Mouse (Mus musculus) urinary bladder, postnatal 4 days (tissue): Measurements from ENCODE around the gene Txnip.
A peak's percentile ranks its signal among the peaks of the same experiment; 100 is the strongest.

Experiments used
- DNase-seq, 2 experiments: peaks; one replicate each; pipeline ENCODE4 v3.0.0; 2021 to 2022; ENCODE audit warnings: low spot score in 2 of 2

Txnip gene

DNA sequence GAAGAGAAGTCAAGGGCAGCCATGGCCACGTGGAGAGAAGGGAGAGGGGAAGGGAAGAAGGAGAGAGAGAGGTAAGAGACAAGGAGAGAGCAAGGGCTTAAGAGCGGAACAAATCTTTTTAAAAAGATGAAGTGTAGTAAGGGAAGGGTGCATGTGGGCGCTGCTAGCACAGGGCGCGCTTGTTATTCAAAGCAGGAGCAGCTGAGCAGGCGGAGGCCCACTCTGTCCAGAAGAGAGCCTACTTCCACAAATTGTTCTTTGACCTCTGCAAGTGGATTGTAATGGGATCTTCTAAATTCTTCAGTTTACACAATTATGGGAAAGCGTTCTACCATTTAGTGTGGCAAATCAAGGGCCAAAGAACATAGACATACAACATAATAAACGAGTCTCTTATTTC, 10.8 kb downstream of the Txnip start:
- no peak for DNase-seq

DNA sequence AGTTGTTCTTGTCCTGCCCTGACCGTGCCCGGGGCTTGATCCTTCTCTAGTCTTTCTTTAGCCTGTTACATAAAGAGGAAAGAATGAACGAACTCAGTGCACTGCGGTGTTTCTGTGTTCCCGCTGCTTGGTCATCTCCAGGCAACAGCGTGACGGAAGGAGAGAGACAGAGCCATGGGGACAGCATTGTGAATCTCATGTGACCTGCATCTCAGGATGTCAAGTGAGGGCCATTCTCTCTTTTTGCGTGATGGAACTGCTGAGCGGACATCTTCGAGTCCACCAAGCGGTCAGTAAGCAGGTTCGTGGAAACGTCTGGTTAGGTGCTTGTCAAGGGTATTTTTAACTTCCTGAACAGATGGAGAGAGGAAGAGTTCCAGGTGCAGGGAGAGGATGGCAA, 11.7 kb downstream of the Txnip start:
- DNase-seq: no peak

DNA sequence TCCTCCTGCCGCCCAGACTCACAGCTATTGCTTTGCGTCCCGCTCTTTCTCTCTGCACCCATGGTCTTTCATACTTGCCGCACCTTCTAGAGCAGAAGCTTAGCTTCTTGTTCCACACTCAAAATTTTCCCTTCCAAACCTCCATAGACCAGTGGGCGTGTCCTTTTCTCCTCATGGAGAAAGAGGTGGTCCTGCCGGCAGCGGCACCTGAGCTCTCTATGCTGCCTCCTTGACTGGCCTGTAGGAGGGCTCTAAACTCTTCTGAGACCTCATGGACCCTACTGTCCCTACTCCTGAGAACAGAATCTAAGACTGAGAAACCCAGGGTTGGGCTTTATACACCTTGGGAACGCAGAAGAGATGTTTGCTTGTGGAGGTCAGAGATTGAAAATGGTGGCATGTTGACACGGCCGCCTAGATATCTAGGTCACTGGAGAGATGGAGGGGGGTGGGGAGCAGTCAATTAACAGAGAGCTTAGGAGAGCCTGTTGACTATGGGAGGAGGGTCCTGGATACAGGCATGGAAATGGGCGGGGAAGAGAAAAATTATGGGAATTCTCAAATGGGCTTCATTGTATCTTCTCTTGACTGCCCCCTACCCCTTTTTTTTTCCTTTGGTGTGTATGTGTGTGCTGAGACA, 12.3 kb downstream of the Txnip start:
- DNase-seq: no peak

DNA sequence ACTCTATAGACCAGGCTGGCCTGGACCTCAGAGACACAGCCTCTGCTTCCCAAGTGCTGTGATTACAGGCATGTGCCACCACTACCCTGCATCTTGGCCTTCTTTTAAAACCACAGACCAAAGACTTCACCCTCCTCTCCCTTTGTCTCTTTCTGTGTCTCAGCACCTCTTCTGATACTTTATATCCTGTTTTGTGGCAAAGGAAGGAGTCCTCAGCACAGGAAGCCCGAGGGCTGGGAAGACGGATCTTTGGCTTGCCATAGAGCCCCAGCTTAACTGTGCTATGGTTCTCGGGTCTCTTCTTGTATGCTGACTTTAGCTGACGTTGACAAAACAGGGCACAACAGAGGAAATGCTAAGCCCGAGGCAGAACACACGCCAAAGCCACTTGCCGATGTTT, 12.9 kb downstream of the Txnip start:
- DNase-seq: no peak

DNA sequence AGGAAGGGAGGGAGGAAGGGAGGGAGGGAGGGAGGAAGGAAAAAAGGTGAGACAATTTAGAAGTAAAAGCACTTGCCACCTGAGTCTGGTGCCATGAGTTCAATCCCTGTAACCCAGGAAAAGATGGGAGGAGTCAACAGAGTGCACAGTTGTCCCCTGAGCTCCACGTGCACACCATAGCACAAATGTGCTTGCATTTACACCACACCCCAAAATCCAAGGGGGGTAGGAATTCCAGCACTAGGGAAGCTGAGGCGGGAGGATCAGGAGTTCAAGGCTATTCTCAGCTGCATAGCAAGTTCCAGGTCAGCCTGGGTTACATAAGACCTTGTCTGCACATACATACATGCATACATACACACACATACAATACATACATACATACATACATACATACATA, 13.6 kb downstream of the Txnip start:
- DNase-seq: no peak

DNA sequence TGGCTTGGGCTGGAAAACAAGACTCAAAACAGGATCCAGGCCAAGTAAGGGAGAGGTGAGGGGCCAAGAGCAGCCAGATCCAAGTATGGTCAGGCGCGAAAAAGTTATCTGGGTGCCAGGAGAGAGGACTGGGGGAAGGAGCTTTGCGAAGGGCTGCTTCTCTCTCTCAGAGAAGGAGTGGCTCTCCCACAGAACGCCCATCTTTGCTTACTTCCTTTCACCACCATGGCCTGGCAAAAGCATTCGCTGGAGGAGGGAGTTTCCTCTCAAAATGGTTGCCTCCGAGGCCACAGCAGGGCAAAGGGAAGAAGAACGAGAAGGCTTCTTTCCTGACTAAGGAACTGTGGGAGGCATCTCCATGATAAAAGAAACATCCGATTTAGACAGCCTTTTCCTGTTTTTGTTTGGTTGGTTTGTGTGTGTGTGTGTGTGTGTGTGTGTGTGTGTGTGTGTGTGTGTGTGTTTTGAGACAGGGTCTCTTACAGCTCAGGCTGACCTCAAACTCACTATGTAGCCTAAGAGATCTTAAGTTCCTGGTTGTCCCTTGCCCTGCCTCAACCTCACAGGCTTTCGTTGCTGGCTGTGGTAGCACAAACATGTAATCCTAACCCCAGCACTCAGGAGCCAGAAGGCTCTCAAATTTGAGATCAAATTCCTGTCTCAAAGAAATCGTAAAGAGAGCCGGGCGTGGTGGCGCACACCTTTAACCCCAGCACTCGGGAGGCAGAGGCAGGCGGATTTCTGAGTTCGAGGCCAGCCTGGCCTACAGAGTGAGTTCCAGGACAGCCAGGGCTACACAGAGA, 14.3 kb downstream of the Txnip start:
- no peak for DNase-seq

DNA sequence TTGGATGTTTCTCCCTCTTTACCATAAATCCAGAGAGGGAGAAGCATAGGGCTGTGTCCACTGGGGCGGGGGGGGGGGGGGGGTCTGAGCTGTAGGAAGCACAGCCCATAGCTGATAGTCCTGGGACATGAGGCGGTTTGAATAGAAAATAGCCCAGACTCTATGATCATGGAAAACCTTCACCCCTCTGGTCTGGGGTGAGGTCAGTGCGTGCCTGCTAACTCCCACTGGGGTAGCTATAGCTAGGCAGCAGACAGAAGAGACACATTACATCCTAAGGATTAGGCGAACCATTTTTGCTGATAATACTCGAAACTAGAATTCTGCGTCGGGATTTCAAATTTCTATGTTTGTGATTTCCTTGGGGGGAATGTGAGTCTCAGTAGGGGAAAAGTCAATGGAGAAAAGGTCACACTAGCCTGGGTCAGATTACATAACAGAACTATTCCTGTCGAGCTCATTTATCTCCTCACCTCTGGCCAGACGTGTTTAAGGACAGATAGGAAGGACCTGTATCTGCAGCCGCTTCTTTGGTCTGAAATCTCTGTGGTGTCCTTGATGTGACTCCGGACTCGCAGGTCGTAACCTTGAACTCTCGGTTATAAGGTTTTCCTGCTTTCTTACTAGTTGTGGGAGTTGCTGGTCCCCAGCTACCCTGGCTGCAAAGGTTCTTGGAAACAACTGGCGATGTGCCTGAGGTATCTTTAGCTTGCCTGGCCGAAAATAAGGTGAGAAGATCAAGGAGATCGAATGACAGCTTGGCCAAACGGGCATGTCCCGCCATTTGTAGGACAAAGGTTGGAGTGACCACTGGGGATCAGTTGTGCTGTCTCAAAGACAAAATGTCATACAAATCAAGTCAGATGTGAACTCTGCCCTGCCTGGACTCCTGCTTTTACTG, 16.1 kb downstream of the Txnip start:
- no peak for DNase-seq

DNA sequence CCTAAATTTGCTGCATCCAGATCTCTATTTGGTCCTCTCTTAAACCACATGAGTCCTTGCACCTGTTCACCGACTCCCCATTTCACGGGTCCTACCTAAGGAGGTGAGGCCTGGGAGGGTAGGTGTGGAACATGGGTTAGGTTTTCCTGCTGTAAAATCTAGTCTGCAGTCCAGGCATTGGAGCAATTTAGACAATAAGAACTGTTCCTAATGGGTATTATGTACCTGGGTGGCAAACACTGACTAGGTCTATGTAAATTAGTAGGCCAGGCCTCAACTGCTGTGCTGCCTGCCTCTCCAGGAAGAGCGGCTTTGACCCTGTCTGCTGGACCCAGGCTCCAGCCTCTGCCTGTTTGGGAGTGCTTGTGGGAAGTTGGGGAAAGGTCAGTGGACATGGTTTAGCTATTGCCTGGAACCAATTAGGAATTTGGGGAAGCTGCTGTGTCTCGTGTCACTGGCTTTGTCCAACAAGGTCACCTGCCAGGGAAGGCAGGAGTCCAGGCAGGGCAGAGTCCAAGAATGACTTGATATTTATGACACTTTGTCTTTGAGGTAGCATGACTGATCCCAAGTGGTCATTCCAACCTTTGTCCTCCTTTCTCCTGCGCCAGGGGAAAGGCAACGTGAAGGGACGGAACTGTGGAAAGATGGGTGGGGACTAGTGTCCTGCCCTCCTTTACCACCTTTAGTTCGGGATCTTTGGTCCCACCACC, 17.7 kb downstream of the Txnip start:
- no peak for DNase-seq

DNA sequence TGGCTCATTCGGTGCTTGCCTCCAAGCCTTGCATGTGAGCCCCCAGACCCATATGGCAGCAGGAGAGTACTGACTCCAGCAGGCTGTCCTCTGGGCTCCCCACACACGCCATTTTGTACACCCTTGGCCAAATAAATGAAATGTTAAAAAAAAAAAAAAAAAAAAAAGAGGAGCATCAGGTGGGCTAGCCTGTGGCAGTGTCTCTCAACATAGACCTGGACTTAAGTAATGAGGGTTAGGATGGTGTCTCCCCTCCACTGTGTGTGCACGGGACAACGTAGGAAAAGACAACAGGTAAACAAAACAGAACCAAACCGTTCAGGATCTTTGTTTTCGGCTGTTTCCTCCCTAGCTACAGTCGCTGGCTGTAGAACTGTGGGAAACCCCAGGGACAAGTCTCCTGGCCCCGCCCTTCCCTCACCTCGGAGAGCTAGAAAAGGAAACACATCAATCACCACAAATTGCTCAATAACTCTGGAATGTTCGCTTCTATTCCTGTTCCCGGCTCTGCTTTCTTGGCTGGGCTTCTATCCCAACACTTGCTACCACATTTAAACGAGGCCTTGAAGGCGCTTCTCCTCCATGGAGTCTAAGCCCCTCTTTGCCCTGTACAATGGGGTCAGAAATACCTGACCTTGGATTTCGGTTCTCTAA, 18.4 kb downstream of the Txnip start:
- peak in 1 of 2 experiments; percentile 60 for DNase-seq

DNA sequence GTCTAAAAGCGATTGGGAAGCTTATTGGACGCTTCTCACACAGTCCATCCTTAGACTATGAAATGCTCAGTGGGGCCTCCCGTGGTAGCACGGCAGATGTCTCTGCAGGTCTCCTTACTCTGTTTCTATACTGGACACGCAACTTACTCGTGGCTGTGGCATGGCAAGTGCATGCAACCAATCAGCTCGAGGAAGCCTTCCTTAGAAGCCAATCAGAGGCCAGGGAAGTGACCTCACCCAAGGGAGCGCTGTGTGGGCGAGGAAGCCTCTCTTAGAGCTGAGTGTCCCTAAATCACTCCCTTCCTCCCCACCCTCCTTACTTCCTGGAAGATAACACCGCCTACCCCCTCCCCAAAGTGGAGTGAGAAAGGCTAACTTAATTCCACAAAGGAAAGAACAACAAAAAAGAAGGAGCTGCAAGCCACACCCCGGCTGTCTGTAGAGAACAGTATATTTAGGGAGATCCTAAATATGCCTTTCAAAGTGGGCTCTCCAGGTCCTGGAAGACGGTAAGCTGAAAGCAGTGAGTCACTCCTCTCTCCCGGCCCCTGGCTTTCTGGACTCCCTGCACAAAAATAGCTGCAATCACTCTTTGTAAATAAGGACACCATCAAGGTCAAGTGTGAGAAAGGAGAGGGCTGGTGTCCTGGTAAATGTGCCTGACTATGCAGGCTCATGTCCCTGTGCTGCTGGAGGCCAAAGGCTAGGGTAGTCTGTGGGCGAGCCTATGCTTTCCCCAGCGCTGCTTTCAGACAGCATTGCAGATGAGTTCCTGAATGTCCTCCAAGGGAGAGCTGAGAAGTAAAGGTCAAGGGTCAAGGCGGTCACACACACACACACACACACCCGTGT, 19.2 kb downstream of the Txnip start, which contains the start of gene Gm16253:
Gene Gm16253, plus strand, starts transcription at position 295 of the 852 bp plus-strand sequence.
- peak; percentile 90 to 92 for DNase-seq

DNA sequence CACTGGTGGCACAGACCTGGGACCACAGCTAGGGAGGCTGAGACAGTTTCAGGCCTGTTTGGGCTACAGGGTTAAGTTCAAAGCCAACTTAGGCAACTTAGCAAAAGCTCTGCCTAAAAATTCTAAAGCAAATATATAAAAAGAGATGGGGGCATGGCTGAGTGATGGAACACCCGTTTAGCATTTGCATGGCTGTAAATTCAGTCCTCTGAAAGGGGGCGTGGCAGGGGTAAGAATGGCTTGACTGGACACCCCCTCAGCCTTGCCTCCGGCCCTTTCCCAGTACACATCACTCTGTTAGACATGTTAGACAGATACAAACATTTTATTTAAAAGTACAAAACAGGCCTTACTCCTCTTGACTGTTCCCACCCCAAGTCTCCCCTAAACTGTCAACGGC, 19.8 kb downstream of the Txnip start:
- DNase-seq: no peak

DNA sequence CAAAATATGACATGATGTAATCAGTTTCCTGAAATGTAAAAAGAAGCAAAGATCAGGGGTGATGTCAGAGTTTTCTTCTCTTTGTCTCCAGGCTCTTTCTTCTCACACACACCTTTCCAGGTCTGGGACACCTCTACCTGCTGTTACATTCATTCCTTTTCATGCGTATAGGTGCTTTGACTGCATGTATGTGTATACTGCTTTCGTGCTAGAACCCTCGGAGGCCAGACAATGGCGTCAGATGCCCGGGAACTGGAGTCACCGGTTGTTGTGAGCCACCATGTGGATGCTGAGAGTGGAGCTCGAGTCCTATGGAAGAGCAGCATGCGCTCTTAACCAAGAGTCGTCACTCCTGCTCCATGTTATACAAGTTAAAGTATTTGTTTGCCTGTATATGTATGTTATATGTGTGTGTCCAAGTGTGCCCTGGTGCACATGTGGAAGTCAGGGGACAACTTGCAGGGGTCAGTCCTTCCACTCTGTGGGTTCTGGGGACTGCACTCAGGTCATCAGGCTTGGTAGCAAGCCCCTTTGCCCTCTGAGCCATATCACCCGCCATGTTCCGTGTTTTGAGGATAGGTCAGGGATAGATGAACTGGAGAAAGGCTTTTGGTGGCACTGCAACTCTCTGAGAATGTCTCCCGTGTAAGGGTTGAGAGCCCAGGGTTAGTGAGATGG, 20.9 kb downstream of the Txnip start:
- DNase-seq: no peak

DNA sequence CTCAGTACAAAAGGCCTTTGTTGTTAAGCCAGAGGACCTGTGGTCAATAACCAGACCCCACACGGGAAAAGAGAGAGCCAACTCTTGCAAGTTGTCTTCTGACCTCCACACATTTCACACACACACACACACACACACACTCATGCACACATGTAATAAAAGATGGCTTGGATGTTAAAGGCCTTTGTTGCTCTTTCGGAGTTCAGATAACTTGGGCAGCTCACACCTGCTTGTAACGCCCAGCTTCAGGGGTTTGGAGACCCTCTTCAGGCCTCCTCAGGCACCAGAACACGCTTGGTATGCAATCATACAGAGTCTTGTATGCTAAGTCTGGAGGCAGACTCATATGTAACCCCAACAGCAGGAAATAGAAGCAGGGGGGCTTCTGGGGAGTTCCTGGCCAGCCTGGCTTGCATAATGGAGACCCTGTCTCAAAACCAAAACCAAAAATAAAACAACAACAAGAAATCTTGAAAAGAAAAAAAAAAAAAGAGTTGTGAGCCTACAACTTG, 21.5 kb downstream of the Txnip start:
- DNase-seq: no peak

DNA sequence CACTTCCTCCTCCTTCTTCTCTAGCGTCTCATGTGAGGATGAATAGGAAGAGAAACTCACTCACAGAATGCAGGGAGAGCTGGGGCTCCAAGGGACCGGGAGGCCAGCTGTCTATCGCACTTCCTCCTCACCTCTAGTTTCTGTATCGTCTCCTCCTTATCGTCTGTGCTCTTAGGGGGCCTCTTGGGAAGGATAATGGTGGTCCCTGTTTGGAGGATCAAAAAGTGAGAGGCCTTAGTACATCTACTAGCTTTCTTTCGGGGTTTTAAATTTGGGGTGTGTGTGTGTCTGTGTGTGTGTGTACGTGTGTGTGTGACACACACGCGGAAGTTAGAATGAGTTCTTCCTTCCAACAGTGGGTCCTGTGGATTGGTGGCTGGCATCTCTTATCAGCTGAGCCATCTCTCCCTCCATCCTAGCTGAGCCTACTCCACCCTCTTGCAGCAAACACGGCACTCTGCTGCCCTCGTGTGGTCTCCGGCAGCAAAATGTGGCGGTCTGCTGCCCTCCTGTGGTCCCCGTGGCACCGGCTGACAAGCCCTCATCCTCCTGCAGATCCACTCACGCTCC, 22.2 kb downstream of the Txnip start:
- peak; percentile 86 to 91 for DNase-seq

DNA sequence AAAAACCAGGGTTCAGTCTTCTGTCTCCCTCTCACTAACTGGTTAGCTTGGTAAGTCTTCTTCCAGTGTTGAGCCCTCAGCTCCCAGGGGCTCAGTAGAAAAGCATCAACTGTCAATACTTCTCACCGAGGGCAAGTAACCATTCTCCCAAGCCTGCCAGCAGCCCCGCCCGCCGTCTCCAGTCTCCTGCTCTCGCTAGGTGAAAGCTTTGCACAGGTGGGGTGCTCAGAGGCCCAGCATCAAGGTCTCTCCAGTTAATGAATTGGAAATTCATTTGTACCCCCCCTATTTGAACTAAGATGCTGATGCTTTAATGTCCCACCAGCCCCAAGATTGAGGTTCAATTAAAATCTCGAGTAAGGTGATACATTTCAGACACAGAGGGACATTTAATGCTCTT, 23.4 kb downstream of the Txnip start:
- DNase-seq: no peak

DNA sequence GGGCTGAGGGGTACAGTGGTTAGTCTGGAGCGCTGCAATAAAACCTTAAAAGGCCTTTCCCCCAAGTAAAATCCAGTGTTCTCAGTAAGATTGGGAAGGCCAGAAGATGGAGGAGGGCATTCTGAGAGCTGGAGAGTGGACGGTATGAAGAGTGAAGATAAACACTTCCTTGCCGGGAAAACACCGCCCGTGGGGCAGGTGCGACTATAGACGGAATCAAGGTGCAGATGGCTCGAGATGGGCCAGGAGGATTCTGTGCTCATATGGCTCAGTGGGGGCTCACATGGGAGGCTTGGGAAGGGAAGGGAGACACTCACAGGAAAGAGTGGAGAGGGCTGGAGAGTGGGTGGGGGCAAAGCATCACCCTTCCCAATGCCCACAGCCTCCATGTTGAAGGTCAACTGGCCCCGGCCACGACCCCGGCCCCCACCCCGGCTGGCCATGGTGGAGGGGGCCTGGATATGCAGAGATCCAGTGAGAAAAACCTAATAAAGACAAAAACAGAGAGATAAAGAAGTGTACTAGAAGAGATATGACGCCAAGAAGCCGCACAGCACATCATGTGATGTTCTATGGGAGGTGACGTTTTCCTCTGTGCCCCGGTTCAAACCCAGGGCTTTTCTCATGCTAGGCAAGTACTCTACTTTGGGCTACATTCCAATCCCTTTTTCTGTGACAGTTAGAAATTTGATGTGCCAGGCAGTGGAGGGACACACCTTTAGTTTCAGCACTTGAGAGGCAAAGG, 24.2 kb downstream of the Txnip start:
- no peak for DNase-seq

DNA sequence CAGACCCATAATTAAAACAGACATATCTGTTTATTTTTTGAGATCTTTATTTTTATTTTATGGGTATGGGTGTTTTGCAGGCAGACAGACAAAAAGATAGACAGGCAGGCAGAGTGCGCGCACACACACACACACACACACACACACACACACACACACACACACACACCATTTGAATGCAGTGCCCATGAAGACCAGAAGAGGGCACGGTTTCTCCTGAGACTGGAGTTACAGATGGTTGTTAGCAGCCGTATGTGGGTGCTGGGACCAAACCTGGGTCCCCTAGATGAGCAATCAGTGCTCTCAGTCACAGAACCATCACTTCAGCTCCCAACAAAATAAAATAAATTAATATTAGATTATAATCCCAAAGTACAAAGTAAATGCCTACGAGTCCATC, 25.6 kb downstream of the Txnip start:
- DNase-seq: no peak

DNA sequence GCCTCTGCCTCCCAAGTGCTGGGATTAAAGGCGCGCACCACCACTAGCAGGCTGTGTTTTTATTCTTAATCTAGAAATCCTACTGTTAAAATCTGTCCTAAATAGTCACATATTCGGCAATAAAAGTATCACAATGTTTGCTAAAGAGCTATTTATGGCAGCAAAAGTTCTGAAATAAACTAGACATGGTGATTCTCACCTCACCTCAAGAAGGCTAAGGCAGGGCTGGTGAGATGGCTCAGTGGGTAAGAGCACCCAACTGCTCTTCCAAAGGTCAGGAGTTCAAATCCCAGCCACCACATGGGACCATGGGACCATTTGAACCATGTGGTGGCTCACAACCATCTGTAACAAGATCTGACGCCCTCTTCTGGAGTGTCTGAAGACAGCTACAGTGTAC, 32.9 kb downstream of the Txnip start:
- no peak for DNase-seq
